Mouse (Mus musculus) embryonic facial prominence, embryonic 11.5 days (tissue): Measurements from ENCODE around the gene Kif23. TPM values are rescaled to one million over a fixed set of nuclear protein-coding genes. Genes with fewer than 3 reads are reported as not detected.

Experiments
- ATAC-seq: fragments of 200-750 bp; cut with Nextera tagmentation; replicated peaks from 2 replicates; pipeline ENCODE4 v1.8.0; 2017; ENCODE audit warnings: low read depth; ENCODE audit not compliant: insufficient number of reproducible peaks, low FRiP score, low TSS enrichment
- DNase-seq: peaks from one replicate; pipeline ENCODE4 v3.0.0-alpha.2; 2015; ENCODE audit warnings: low spot score
- H3K27ac ChIP-seq: fragments of 300-500 bp; sonication (generic); replicated peaks from 2 replicates; pipeline ENCODE4 v1.5.1; 2014; ENCODE audit warnings: mild to moderate bottlenecking, low read depth, low read length, control low read depth
- H3K27me3 ChIP-seq: fragments of 300-500 bp; sonication (generic); 2 replicates; pipeline ENCODE4 v1.6.1; 2014; ENCODE audit warnings: mild to moderate bottlenecking, low read length, moderate library complexity, mixed read lengths; ENCODE audit not compliant: control insufficient read depth, insufficient read depth
- H3K36me3 ChIP-seq: fragments of 300-500 bp; sonication (generic); replicated peaks from 2 replicates; pipeline ENCODE4 v1.6.1; 2014; ENCODE audit warnings: low read depth, mild to moderate bottlenecking, low read length, moderate library complexity, mixed read lengths; ENCODE audit not compliant: control insufficient read depth, insufficient read depth
- H3K4me1 ChIP-seq: fragments of 300-500 bp; sonication (generic); 2 replicates; pipeline ENCODE4 v1.6.1; 2014; ENCODE audit warnings: low read length, mixed read lengths; ENCODE audit not compliant: control insufficient read depth, insufficient read depth
- H3K4me2 ChIP-seq: fragments of 300-500 bp; sonication (generic); 2 replicates; pipeline ENCODE4 v1.6.1; 2014; ENCODE audit warnings: low read depth, mild to moderate bottlenecking, control low read depth, low read length, moderate library complexity
- H3K4me3 ChIP-seq: fragments of 300-500 bp; sonication (generic); 2 replicates; pipeline ENCODE4 v1.5.1; 2014; ENCODE audit warnings: low read depth, low read length, control low read depth
- H3K9ac ChIP-seq: fragments of 300-500 bp; sonication (generic); replicated peaks from 2 replicates; pipeline ENCODE4 v1.6.1; 2014; ENCODE audit warnings: mild to moderate bottlenecking, control low read depth, low read length
- H3K9me3 ChIP-seq: fragments of 300-500 bp; sonication (generic); replicated peaks from 2 replicates; pipeline ENCODE4 v1.6.1; 2016; ENCODE audit warnings: mild to moderate bottlenecking, low read length, inconsistent platforms, mixed read lengths; ENCODE audit not compliant: control insufficient read depth
- WGBS: fragments of 180-500 bp; shearing (Covaris S2); extraction: QIAGEN DNeasy Blood & Tissue Kit; methylation state at CpG from one replicate; pipeline ENCODE4 v1.1.7; 2014; 5-methylcytosine and 5-hydroxymethylcytosine counted together
- polyA plus RNA-seq: library from polyadenylated mRNA; unstranded; fragments of >200 nt; fragmentation: Nextera tagmentation; extraction: Ambion mirVana; gene quantifications from 2 replicates; pipeline ENCODE4 v1.2.1, GENCODE M21; 2014

Gene Kif23
- polyA plus RNA-seq, 1 experiment from 2014 or later: 127 TPM

DNA sequence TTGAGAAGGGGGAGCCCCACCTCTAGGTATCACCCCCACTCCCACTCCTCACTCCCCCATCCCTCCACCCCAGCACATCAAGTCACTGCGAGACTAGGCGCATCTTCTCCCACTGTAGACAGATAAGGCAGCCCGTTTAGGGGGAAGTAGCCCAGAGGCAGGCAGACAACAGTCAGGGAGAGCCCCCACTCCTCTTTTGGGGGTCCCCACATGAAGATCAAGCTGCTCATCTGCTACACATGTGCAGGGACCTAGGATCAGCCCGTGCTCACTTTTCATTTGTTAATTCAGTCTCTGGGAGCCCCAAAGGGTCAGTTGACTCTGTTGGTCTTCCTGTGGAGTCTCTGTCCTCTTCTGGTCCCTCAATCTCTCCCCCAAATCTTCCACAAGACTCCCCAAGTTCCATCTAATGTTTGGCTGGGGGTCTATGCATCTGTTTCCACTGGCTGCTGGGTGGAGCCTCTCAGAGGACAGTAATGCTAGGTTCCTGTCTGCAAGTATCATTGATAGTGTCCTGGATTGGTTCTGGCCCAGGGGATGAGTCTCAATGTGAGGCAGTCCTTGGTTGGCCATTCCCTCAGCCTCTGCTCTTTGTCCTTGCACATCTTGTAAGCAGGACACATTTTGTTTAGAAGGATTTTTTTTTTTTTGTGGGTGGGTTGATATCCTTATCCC is 38.8 kb downstream of the Kif23 start:
- Histone ChIP-seq H3K9me3 (no peaks in the 10 kb centered on the region), H3K4me1 (no peaks in the 10 kb centered on the region; the same call in 1 of the 2 replicates), H3K9ac (no peak overlapping the region), H3K27ac (no peak overlapping the region), H3K4me2 (no peak overlapping the region), H3K4me3 (no peak overlapping the region), H3K27me3 (no peaks in the 10 kb centered on the region), H3K36me3 (no peaks in the 10 kb centered on the region)
- 86% methylated on average over 4 of the region's 4 CpGs for WGBS
- ATAC-seq (no peak), DNase-seq (no peak)

DNA sequence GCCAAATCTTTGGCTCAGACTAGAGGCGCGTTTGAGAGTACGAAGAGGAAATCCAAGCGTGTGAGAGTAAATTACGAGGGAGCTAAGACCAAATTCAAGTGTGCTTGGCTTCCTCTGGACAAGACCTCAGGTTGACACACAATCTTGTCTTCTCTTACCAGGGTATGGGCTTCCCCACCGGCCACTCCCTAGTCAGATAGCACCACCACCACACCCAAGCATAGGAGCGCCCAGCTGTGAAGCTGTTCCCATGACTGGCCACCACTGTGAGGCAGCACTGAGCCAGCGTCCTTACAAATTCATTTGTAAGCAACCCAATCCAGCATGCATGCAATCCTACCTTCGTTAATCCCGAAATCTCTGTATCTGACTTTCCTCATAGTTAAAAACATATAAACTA is 39.7 kb downstream of the Kif23 start:
- H3K27ac ChIP-seq: no peak overlapping the region
- ATAC-seq: no peak
- WGBS: 66% methylated on average over 10 of the region's 10 CpGs
- H3K36me3 ChIP-seq: no peaks in the 10 kb centered on the region
- 0 out of 2 replicates have a peak, but pooled peaks cover 2% of the 10 kb centered on the region for H3K27me3 ChIP-seq
- H3K4me1 ChIP-seq: no peaks in the 10 kb centered on the region; the same call in 1 of the 2 replicates
- H3K9ac ChIP-seq: no peak overlapping the region
- no peak overlapping the region for H3K4me3 ChIP-seq
- no peaks in the 10 kb centered on the region for H3K9me3 ChIP-seq
- peak; percentile 43 for DNase-seq
- H3K4me2 ChIP-seq: no peak overlapping the region

DNA sequence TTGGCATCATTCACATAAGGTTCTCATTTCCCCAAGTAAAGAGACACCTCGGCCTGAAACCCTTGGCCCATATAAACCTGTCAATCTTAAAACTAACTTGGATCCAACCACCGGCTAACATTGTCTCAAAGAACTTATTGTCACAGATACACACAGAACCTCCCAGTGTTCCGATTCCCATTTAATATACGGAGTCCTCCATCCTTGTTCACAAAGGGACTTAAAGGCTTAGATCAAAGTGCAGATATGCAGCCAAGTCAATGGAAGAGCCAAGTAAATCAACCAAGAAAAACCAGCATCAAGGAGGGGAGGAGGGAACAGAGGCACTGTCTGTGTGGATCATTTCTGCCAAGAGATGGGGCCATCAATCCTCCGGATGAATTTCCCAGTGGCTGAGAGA is 41.0 kb downstream of the Kif23 start:
- no peaks in the 10 kb centered on the region for H3K9me3 ChIP-seq
- H3K4me3 ChIP-seq: no peak overlapping the region
- H3K9ac ChIP-seq: no peak overlapping the region
- no peaks in the 10 kb centered on the region for H3K36me3 ChIP-seq
- no peaks in the 10 kb centered on the region; the same call in 1 of the 2 replicates for H3K4me1 ChIP-seq
- WGBS: 56% methylated on average over 5 of the region's 5 CpGs
- H3K27ac ChIP-seq: no peak overlapping the region
- H3K4me2 ChIP-seq: no peak overlapping the region
- DNase-seq (no peak), ATAC-seq (no peak)
- 0 out of 2 replicates have a peak, but pooled peaks cover 2% of the 10 kb centered on the region for H3K27me3 ChIP-seq

DNA sequence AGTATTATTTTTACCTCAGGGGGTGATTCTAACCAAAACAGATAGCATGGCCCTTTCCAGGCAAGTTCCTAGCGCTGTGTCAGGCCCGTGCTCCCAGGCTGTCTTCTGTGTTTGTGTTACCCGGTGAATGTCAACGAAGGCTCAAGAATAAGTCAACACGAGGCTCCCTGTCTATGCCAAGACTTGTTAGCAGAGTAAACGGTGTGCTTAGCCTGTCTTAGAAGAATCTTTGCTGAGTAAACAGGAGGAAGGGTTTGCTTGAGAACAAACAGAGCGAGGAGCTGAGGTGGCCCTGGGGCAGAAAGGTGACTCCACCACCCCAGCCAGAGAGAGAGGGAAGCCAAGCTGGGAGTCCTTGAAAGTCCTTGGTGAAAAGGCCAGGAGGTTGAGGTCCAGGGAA is 42.4 kb downstream of the Kif23 start:
- Histone ChIP-seq H3K9me3 (no peaks in the 10 kb centered on the region), H3K4me3 (no peak overlapping the region), H3K27me3 (0 out of 2 replicates have a peak, but pooled peaks cover 2% of the 10 kb centered on the region), H3K27ac (no peak overlapping the region), H3K9ac (no peak overlapping the region), H3K4me1 (no peaks in the 10 kb centered on the region; the same call in 1 of the 2 replicates), H3K36me3 (no peaks in the 10 kb centered on the region), H3K4me2 (no peak overlapping the region)
- DNase-seq: no peak
- no peak for ATAC-seq
- WGBS: 33% methylated on average over 7 of the region's 7 CpGs

DNA sequence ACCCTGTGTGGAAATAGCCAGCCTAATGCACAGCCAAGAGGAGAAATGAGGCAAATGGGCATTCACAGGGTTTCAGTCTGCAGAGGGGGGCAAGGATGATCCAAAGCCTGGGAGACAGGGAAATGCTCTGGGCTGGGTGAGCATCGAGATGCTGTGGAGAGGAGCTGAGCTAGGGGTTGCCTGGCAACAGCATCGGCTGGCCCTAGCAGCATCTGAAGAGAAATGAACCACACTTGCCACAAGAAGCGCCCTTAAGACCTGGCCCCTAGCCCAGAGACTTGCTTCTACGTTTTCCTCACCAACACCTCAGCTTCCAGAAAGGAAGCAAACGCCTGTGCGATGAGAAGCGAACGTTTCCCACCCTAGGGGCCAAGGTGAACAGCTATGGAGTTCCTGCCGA is 44.1 kb downstream of the Kif23 start:
- H3K36me3 ChIP-seq: no peaks in the 10 kb centered on the region
- 0 out of 2 replicates have a peak, but pooled peaks cover 2% of the 10 kb centered on the region for H3K27me3 ChIP-seq
- DNase-seq: no peak
- no peaks in the 10 kb centered on the region; the same call in 1 of the 2 replicates for H3K4me1 ChIP-seq
- H3K9me3 ChIP-seq: no peaks in the 10 kb centered on the region
- no peak overlapping the region for H3K4me3 ChIP-seq
- no peak for ATAC-seq
- no peak overlapping the region for H3K27ac ChIP-seq
- WGBS: 60% methylated on average over 9 of the region's 9 CpGs
- no peak overlapping the region for H3K4me2 ChIP-seq
- no peak overlapping the region for H3K9ac ChIP-seq

DNA sequence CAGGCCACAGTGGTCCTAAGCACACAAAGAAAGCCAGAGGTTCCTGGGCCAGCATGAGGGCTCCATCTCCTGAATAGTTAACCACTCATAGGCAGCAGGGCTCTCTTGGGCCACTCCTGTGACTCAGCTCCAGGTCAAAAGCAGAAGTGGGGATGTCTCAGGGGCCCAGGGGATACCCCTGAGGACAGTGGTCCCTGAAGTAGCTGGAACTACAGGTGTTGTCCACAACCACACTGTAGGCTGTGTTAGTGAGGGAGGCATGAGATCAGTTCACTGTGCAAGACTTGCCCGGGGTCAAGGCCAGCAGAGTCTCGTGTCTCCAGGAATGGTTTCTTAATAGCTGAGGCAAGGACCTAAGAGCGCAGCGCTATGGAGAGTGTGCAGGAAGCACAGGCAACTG is 45.0 kb downstream of the Kif23 start:
- 66% methylated on average over 4 of the region's 4 CpGs for WGBS

DNA sequence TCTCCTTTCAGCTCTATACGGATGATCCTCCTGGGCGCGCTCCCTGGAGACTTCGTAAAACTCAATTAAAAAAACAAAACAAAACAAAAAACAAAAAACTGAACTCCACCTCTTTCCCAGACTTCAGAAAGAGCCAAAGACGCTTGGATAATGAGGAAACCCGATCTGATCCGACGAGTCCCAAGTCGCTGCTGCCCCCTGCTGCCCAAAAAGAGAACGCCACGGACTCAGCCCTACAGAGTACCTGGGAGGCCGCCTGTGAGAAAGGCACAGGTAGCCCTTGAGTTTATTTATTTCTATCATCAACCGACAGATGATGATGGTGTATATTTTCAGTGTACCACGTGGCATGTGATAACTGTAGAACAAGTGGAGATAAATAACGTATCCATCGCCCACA is 46.8 kb downstream of the Kif23 start:
- no peaks in the 10 kb centered on the region; the same call in 1 of the 2 replicates for H3K4me1 ChIP-seq
- peak overlapping the region; percentile 29 for H3K4me2 ChIP-seq
- H3K4me3 ChIP-seq: no peak overlapping the region
- ATAC-seq: no peak
- H3K27ac ChIP-seq: no peak overlapping the region
- H3K9ac ChIP-seq: no peak overlapping the region
- H3K9me3 ChIP-seq: no peaks in the 10 kb centered on the region
- WGBS: 5% methylated on average over 16 of the region's 16 CpGs
- H3K27me3 ChIP-seq: 0 out of 2 replicates have a peak, but pooled peaks cover 2% of the 10 kb centered on the region
- H3K36me3 ChIP-seq: no peaks in the 10 kb centered on the region
- peak; percentile 91 for DNase-seq

More for the DNA sequence above, 45.0 kb downstream of the Kif23 start:
- H3K9ac ChIP-seq: no peak overlapping the region
- H3K9me3 ChIP-seq: no peaks in the 10 kb centered on the region
- H3K4me1 ChIP-seq: no peaks in the 10 kb centered on the region; the same call in 1 of the 2 replicates
- ATAC-seq (no peak), DNase-seq (no peak)
- no peak overlapping the region for H3K27ac ChIP-seq
- H3K36me3 ChIP-seq: no peaks in the 10 kb centered on the region
- H3K4me3 ChIP-seq: no peak overlapping the region
- H3K27me3 ChIP-seq: 0 out of 2 replicates have a peak, but pooled peaks cover 2% of the 10 kb centered on the region
- H3K4me2 ChIP-seq: no peak overlapping the region

DNA sequence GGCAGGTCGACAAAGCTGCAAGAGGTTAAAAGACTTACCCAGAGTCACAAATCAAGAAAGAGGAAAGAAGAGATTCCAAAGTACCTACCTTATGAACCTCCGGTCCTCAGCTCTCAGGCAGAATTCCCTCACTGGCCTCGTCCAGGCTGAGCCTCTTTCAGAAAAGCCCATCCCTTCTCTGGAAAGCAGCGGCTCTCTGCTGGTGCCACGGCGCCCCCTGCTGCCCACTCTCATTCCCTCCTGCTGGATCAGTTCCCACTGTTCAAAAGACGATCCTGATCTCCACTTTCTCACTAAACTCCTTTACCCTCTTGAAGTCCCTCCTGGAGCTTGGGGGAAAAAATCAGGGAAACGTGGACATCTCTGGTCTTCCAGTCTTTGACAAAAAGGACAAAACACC is 48.2 kb downstream of the Kif23 start:
- peak; percentile 90 for DNase-seq
- H3K4me3 ChIP-seq: no peak overlapping the region
- ATAC-seq: no peak
- H3K9ac ChIP-seq: no peak overlapping the region
- H3K27me3 ChIP-seq: 0 out of 2 replicates have a peak, but pooled peaks cover 2% of the 10 kb centered on the region
- H3K27ac ChIP-seq: no peak overlapping the region
- 7% methylated on average over 8 of the region's 8 CpGs for WGBS
- H3K4me2 ChIP-seq: no peak overlapping the region
- H3K4me1 ChIP-seq: no peaks in the 10 kb centered on the region
- no peaks in the 10 kb centered on the region for H3K36me3 ChIP-seq
- no peaks in the 10 kb centered on the region for H3K9me3 ChIP-seq
